Mouse (Mus musculus): ENCODE data around the gene Tubb3. TPM values are rescaled to one million over a fixed set of nuclear protein-coding genes. Genes with fewer than 3 reads are reported as not detected.
A peak's percentile ranks its signal among the peaks of the same experiment; 100 is the strongest.

Gene Tubb3
- polyA plus RNA-seq, 1 experiment: 684 TPM

GRCm38 (mm10) chr8:123422056-123422780 lies 11.0 kb downstream of the Tubb3 start:
- peak; percentile 81 for DNase-seq
- 20% methylated on average over 17 of the region's 17 CpGs for WGBS
- H3K27me3 ChIP-seq (ENCODE audit: control insufficient read depth, insufficient read depth, low read length): no peaks in the 10 kb centered on the region
- H3K4me3 ChIP-seq (replicated peaks; ENCODE audit: insufficient read depth, low read depth, low read length): peak overlapping the region; percentile 42
- peak overlapping the region; percentile 73 for H3K27ac ChIP-seq (ENCODE audit: insufficient read depth, low read length)
- TF ChIP-seq CTCF (IDR thresholded peaks at IDR 0.05; ENCODE audit: borderline replicate concordance, insufficient read depth, low read depth, low read length): peak; percentile 65
- TF ChIP-seq POLR2A (IDR thresholded peaks at IDR 0.05; ENCODE audit: borderline replicate concordance, insufficient read depth, low read length): no peak
- H3K4me1 ChIP-seq (ENCODE audit: control insufficient read depth, insufficient read depth, low read length): peaks cover 24% of the 10 kb centered on the region

- Histone ChIP-seq H3K4me1 (ENCODE audit: control insufficient read depth, insufficient read depth, low read length) (peaks cover 24% of the 10 kb centered on the region), H3K4me3 (replicated peaks; ENCODE audit: insufficient read depth, low read depth, low read length) (peak overlapping the region; percentile 7), H3K27ac (ENCODE audit: insufficient read depth, low read length) (peak overlapping the region; percentile 73), H3K27me3 (ENCODE audit: control insufficient read depth, insufficient read depth, low read length) (no peaks in the 10 kb centered on the region)
- TF ChIP-seq CTCF (IDR thresholded peaks at IDR 0.05; ENCODE audit: borderline replicate concordance, insufficient read depth, low read depth, low read length) (no peak), POLR2A (IDR thresholded peaks at IDR 0.05; ENCODE audit: borderline replicate concordance, insufficient read depth, low read length) (no peak)
- DNase-seq: no peak
- WGBS: 24% methylated on average over 3 of the region's 3 CpGs
Observed at GRCm38 (mm10) chr8:123422781-123423159, 11.5 kb downstream of the Tubb3 start.

GRCm38 (mm10) chr8:123423441-123423840 lies 12.2 kb downstream of the Tubb3 start, which contains the start of gene Def8:
Gene Def8 (plus strand): TSS chr8:123423527.
- 76% methylated on average over 7 of the region's 7 CpGs for WGBS
- peak within 1 kb of the TSS; percentile 42 for H3K4me3 ChIP-seq (replicated peaks; ENCODE audit: insufficient read depth, low read depth, low read length)
- H3K27ac ChIP-seq (ENCODE audit: insufficient read depth, low read length): peak within 1 kb of the TSS; percentile 73
- H3K27me3 ChIP-seq (ENCODE audit: control insufficient read depth, insufficient read depth, low read length): no peaks in the 10 kb centered on the region
- no peak for TF ChIP-seq POLR2A (IDR thresholded peaks at IDR 0.05; ENCODE audit: borderline replicate concordance, insufficient read depth, low read length)
- TF ChIP-seq CTCF (IDR thresholded peaks at IDR 0.05; ENCODE audit: borderline replicate concordance, insufficient read depth, low read depth, low read length): no peak
- H3K4me1 ChIP-seq (ENCODE audit: control insufficient read depth, insufficient read depth, low read length): peaks cover 24% of the 10 kb centered on the region
- DNase-seq: no peak

- no peak for DNase-seq
- no peaks in the 10 kb centered on the region for H3K27me3 ChIP-seq (ENCODE audit: control insufficient read depth, insufficient read depth, low read length)
- no peak for TF ChIP-seq POLR2A (IDR thresholded peaks at IDR 0.05; ENCODE audit: borderline replicate concordance, insufficient read depth, low read length)
- TF ChIP-seq CTCF (IDR thresholded peaks at IDR 0.05; ENCODE audit: borderline replicate concordance, insufficient read depth, low read depth, low read length): no peak
- peak overlapping the region; percentile 94 for H3K27ac ChIP-seq (ENCODE audit: insufficient read depth, low read length)
- peaks cover 18% of the 10 kb centered on the region for H3K4me1 ChIP-seq (ENCODE audit: control insufficient read depth, insufficient read depth, low read length)
- 97% methylated on average over 27 of the region's 27 CpGs for WGBS
- H3K4me3 ChIP-seq (replicated peaks; ENCODE audit: insufficient read depth, low read depth, low read length): no peak overlapping the region
Observed at GRCm38 (mm10) chr8:123426511-123427509, 15.6 kb downstream of the Tubb3 start.

- no peaks in the 10 kb centered on the region for H3K27me3 ChIP-seq (ENCODE audit: control insufficient read depth, insufficient read depth, low read length)
- no peak for TF ChIP-seq POLR2A (IDR thresholded peaks at IDR 0.05; ENCODE audit: borderline replicate concordance, insufficient read depth, low read length)
- TF ChIP-seq CTCF (IDR thresholded peaks at IDR 0.05; ENCODE audit: borderline replicate concordance, insufficient read depth, low read depth, low read length): no peak
- H3K4me1 ChIP-seq (ENCODE audit: control insufficient read depth, insufficient read depth, low read length): peaks cover 15% of the 10 kb centered on the region
- 95% methylated on average over 24 of the region's 24 CpGs for WGBS
- no peak overlapping the region for H3K4me3 ChIP-seq (replicated peaks; ENCODE audit: insufficient read depth, low read depth, low read length)
- no peak overlapping the region for H3K27ac ChIP-seq (ENCODE audit: insufficient read depth, low read length)
- no peak for DNase-seq
Observed at GRCm38 (mm10) chr8:123427639-123428275, 16.5 kb downstream of the Tubb3 start.

GRCm38 (mm10) chr8:123428343-123428893 lies 17.2 kb downstream of the Tubb3 start:
- no peak for DNase-seq
- WGBS: 97% methylated on average over 29 of the region's 29 CpGs

More at GRCm38 (mm10) chr8:123428343-123428893, 17.2 kb downstream of the Tubb3 start:
- Histone ChIP-seq H3K4me3 (replicated peaks; ENCODE audit: insufficient read depth, low read depth, low read length) (no peak overlapping the region), H3K27ac (ENCODE audit: insufficient read depth, low read length) (no peak overlapping the region), H3K4me1 (ENCODE audit: control insufficient read depth, insufficient read depth, low read length) (peaks cover 13% of the 10 kb centered on the region), H3K27me3 (ENCODE audit: control insufficient read depth, insufficient read depth, low read length) (no peaks in the 10 kb centered on the region)
- TF ChIP-seq CTCF (IDR thresholded peaks at IDR 0.05; ENCODE audit: borderline replicate concordance, insufficient read depth, low read depth, low read length) (no peak), POLR2A (IDR thresholded peaks at IDR 0.05; ENCODE audit: borderline replicate concordance, insufficient read depth, low read length) (no peak)
